In genomic region chr1:107481452-107481851, GRCm38 (mm10) we compare ENCODE assay signal across 8 mouse cellular contexts. TPM values are rescaled to one million over a fixed set of nuclear protein-coding genes. Genes with fewer than 3 reads are reported as not detected.
DNase-seq lines count a peak whose midpoint lies in the region; ATAC-seq lines count a peak whose summit lies in the region.

No protein-coding gene starts in this region.

- no peaks in the 10 kb centered on the region for H3K27me3 ChIP-seq in forebrain, embryonic 16.5 days (replicated peaks; ENCODE audit: control insufficient read depth, insufficient read depth, low read length)
- H3K27me3 ChIP-seq in lung, embryonic 16.5 days (ENCODE audit: control insufficient read depth, insufficient read depth, low read depth, low read length), result no peaks in the 10 kb centered on the region

- peak overlapping the region; percentile 29; the same call in 1 of the 2 replicates for H3K4me2 ChIP-seq in forebrain, embryonic 16.5 days (ENCODE audit: low read length)
- peak overlapping the region; percentile 39 for H3K4me2 ChIP-seq in lung, embryonic 16.5 days (ENCODE audit: low read depth, low read length)

- no peaks in the 10 kb centered on the region for H3K36me3 ChIP-seq in forebrain, embryonic 16.5 days (ENCODE audit: control insufficient read depth, insufficient read depth)
- H3K36me3 ChIP-seq in lung, embryonic 16.5 days (ENCODE audit: control insufficient read depth, insufficient read depth, low read length), result no peaks in the 10 kb centered on the region

- peak; percentile 84 for DNase-seq in MEL-GATA-1-ER (ENCODE audit: extremely low read depth, low read depth)
- DNase-seq in cerebellum, adult 11 months, result peak; percentile 48
- DNase-seq in layer of hippocampus, adult 8-10 months (ENCODE audit: low spot score in 2 of 2), result peak; percentile 62 to 88
- DNase-seq in ovary, postnatal 14 days (ENCODE audit: low spot score), result peak; percentile 68
- peak; percentile 61 for DNase-seq in thymus, postnatal 14 days

- no peaks in the 10 kb centered on the region for H3K9me3 ChIP-seq in forebrain, embryonic 16.5 days (ENCODE audit: control insufficient read depth, low read length)
- H3K9me3 ChIP-seq in lung, embryonic 16.5 days (ENCODE audit: control insufficient read depth, low read length), result no peaks in the 10 kb centered on the region

- no peak overlapping the region for H3K27ac ChIP-seq in forebrain, embryonic 16.5 days (ENCODE audit: low read length)
- no peak overlapping the region for H3K27ac ChIP-seq in lung, embryonic 16.5 days (ENCODE audit: low read length)

- H3K4me1 ChIP-seq in forebrain, embryonic 16.5 days (replicated peaks; ENCODE audit: control insufficient read depth, insufficient read depth, low read length), result no peaks in the 10 kb centered on the region
- H3K4me1 ChIP-seq in lung, embryonic 16.5 days (replicated peaks; ENCODE audit: control insufficient read depth, insufficient read depth, low read length), result no peaks in the 10 kb centered on the region

- 21% methylated on average over 11 of the region's 11 CpGs for WGBS in forebrain, embryonic 16.5 days
- WGBS in lung, embryonic 16.5 days, result 18% methylated on average over 11 of the region's 11 CpGs

- peak; percentile 96 for ATAC-seq in forebrain, embryonic 16.5 days
- peak; percentile 91 to 96 for ATAC-seq in hematopoietic stem cell, adult 5-6 weeks (replicated peaks in 1 of 2; ENCODE audit: insufficient read depth in 1 of 2, low FRiP score in 2 of 2, low TSS enrichment in 1 of 2, low read depth in 1 of 2, poor library complexity in 2 of 2, severe bottlenecking in 2 of 2)
- ATAC-seq in lung, embryonic 16.5 days (ENCODE audit: low read depth), result peak; percentile 62; the same call in 1 of the 2 replicates

- H3K4me3 ChIP-seq in forebrain, embryonic 16.5 days (replicated peaks; ENCODE audit: low read length), result no peak overlapping the region
- no peak overlapping the region for H3K4me3 ChIP-seq in lung, embryonic 16.5 days (ENCODE audit: low read length)

- H3K9ac ChIP-seq in forebrain, embryonic 16.5 days (replicated peaks; ENCODE audit: low read depth, low read length), result no peak overlapping the region
- no peak overlapping the region for H3K9ac ChIP-seq in lung, embryonic 16.5 days (ENCODE audit: low read length)

RNA-seq across cellular contexts. Expression of gene Serpinb2, which starts 29.8 kb away (rescaled TPM):
- polyA plus RNA-seq in forebrain, embryonic 16.5 days (2015; fragmentation: Nextera tagmentation; extraction: Ambion mirVana), result 0.16 and 0.20 TPM in 2 replicates
- 0.50 TPM in 1 of 2 replicates, not detected in the other for total RNA-seq in hematopoietic stem cell, adult 5-6 weeks (2017)
- not detected for total RNA-seq in layer of hippocampus, adult 8-10 months (2022)
- polyA plus RNA-seq in lung, embryonic 16.5 days (2015; fragmentation: Nextera tagmentation; extraction: Ambion mirVana), result 0.46 and 0.69 TPM in 2 replicates
